Comparison of ENCODE assay signal across 11 mouse cellular contexts in the genomic region with DNA sequence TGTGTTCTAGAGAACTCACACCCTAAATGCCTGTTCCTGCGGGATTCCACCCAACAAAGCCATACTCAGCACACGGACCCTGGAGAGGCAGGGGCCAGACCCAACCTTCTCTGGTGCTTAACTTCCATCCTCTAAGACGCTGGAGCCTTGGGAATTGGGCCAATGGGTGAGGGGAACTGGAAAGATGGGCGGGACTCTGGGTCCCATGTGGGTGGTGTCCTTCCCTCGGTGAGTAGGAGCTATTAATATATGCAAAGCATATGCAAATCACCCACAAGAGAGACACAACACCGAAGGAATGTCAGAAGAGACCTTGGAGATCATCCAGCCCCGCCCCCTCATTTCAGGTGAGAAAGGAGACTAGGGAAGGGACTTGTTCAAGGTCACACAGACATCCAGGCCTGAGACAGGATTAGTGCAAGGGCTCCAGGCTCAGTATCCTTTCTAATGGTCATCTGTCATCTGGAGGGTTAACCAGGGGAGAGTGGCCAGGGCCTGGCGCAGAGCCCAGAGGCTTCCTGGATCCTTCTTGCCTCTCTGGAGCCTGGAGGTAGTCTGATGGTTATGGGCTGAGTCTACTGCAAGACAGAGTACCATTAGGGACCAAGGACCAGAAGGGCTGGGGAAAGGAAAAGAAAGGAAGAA. TPM values are rescaled to one million over a fixed set of nuclear protein-coding genes. Genes with fewer than 3 reads are reported as not detected.
DNase-seq lines count a peak whose midpoint lies in the region; ATAC-seq and TF ChIP-seq lines count a peak whose summit lies in the region.
"Had no signal": no experiment of that assay in that cellular context is flagged by ENCODE, and none has a peak within 500 bp of the region (broad histone marks: within the 10 kb centered on the region; RNA-seq: fewer than 3 reads in every experiment).

No protein-coding gene starts in this region.

- H3K4me2 ChIP-seq in hindbrain, embryonic 11.5 days (replicated peaks; ENCODE audit: low read depth, low read length), result no peak overlapping the region
- H3K4me2 ChIP-seq in hindbrain, embryonic 13.5 days, result peak overlapping the region; percentile 91
- H3K4me2 ChIP-seq in stomach, postnatal 0 days (replicated peaks; ENCODE audit: low read depth), result no peak overlapping the region
- H3K4me2 ChIP-seq: embryonic facial prominence, embryonic 12.5 days; liver, embryonic 13.5 days had no signal

- H3K36me3 ChIP-seq in hindbrain, embryonic 11.5 days (ENCODE audit: control insufficient read depth, insufficient read depth, low read length), result no peaks in the 10 kb centered on the region
- H3K36me3 ChIP-seq in hindbrain, embryonic 10.5 days, result no peaks in the 10 kb centered on the region
- H3K36me3 ChIP-seq in E14TG2a.4 (ENCODE audit: insufficient read depth, low read length), result no peaks in the 10 kb centered on the region
- no peaks in the 10 kb centered on the region for H3K36me3 ChIP-seq in hindbrain, embryonic 13.5 days
- no peaks in the 10 kb centered on the region for H3K36me3 ChIP-seq in stomach, postnatal 0 days (ENCODE audit: control insufficient read depth, insufficient read depth, low read length)
- H3K36me3 ChIP-seq: embryonic facial prominence, embryonic 12.5 days; liver, embryonic 13.5 days had no signal

- peak; percentile 30 for DNase-seq in hindbrain, embryonic 11.5 days (ENCODE audit: low spot score)
- DNase-seq in hindbrain, embryonic 10.5 days (ENCODE audit: low spot score), result no peak
- DNase-seq in cerebellum, adult 11 months, result peak; percentile 86
- no peak for DNase-seq in frontal cortex, adult 2 months (ENCODE audit: extremely low spot score in 1 of 2, low spot score in 1 of 2)
- no peak for DNase-seq in stomach, postnatal 0 days (ENCODE audit: low spot score)
- DNase-seq in heart, adult 18-20 months, result no peak
- DNase-seq: liver, embryonic 13.5 days had no signal

- H3K4me1 ChIP-seq in hindbrain, embryonic 11.5 days (replicated peaks; ENCODE audit: control insufficient read depth, insufficient read depth, low read length), result peaks cover 30% of the 10 kb centered on the region
- H3K4me1 ChIP-seq in hindbrain, embryonic 10.5 days (replicated peaks), result peaks cover 98% of the 10 kb centered on the region
- H3K4me1 ChIP-seq in E14TG2a.4 (replicated peaks; ENCODE audit: low read depth, low read length), result peaks cover 86% of the 10 kb centered on the region
- H3K4me1 ChIP-seq in hindbrain, embryonic 13.5 days (replicated peaks), result peaks cover 86% of the 10 kb centered on the region
- no peaks in the 10 kb centered on the region for H3K4me1 ChIP-seq in stomach, postnatal 0 days (replicated peaks; ENCODE audit: control insufficient read depth, insufficient read depth)

- peaks cover 33% of the 10 kb centered on the region for H3K27me3 ChIP-seq in hindbrain, embryonic 11.5 days (ENCODE audit: control insufficient read depth, insufficient read depth, low read length)
- peaks cover 93% of the 10 kb centered on the region for H3K27me3 ChIP-seq in hindbrain, embryonic 10.5 days (ENCODE audit: insufficient read depth, poor library complexity, severe bottlenecking)
- H3K27me3 ChIP-seq in E14TG2a.4 (ENCODE audit: insufficient read depth, low read length), result peaks cover 49% of the 10 kb centered on the region
- H3K27me3 ChIP-seq in hindbrain, embryonic 13.5 days, result 0 out of 2 replicates have a peak, but pooled peaks cover 2% of the 10 kb centered on the region
- peaks cover 6% of the 10 kb centered on the region; the same call in 1 of the 2 replicates for H3K27me3 ChIP-seq in stomach, postnatal 0 days (ENCODE audit: control insufficient read depth, insufficient read depth, low read length)

- H3K9me3 ChIP-seq in hindbrain, embryonic 11.5 days (ENCODE audit: control insufficient read depth, low read length), result no peaks in the 10 kb centered on the region
- no peaks in the 10 kb centered on the region for H3K9me3 ChIP-seq in hindbrain, embryonic 10.5 days
- H3K9me3 ChIP-seq in E14TG2a.4 (ENCODE audit: low read length), result no peaks in the 10 kb centered on the region
- no peaks in the 10 kb centered on the region for H3K9me3 ChIP-seq in hindbrain, embryonic 13.5 days
- H3K9me3 ChIP-seq in stomach, postnatal 0 days (ENCODE audit: control insufficient read depth, low read length), result no peaks in the 10 kb centered on the region
- H3K9me3 ChIP-seq: embryonic facial prominence, embryonic 12.5 days; liver, embryonic 13.5 days had no signal

- H3K4me3 ChIP-seq in hindbrain, embryonic 11.5 days (ENCODE audit: low read depth, low read length), result no peak overlapping the region
- no peak overlapping the region for H3K4me3 ChIP-seq in hindbrain, embryonic 10.5 days
- H3K4me3 ChIP-seq in E14TG2a.4 (replicated peaks; ENCODE audit: low read length), result peak overlapping the region; percentile 50
- H3K4me3 ChIP-seq in hindbrain, embryonic 13.5 days, result no peak overlapping the region
- H3K4me3 ChIP-seq in stomach, postnatal 0 days (ENCODE audit: low read depth, low read length), result no peak overlapping the region
- H3K4me3 ChIP-seq: embryonic facial prominence, embryonic 12.5 days; liver, embryonic 13.5 days had no signal

- TF ChIP-seq CTCF in E14TG2a.4 (conservative IDR thresholded peaks at IDR 0.05; ENCODE audit: low read length), result no peak
- no peak for TF ChIP-seq CTCF in stomach, postnatal 0 days (IDR thresholded peaks at IDR 0.05; ENCODE audit: low read depth)

- ATAC-seq in hindbrain, embryonic 11.5 days (ENCODE audit: low FRiP score), result no peak
- ATAC-seq in hindbrain, embryonic 13.5 days (ENCODE audit: low FRiP score), result no peak
- ATAC-seq in stomach, postnatal 0 days (ENCODE audit: low FRiP score, low TSS enrichment), result no peak

- no peak for TF ChIP-seq EP300 in stomach, postnatal 0 days (optimal IDR thresholded peaks at IDR 0.05)

- WGBS in hindbrain, embryonic 11.5 days, result 19% methylated on average over 8 of the region's 8 CpGs
- WGBS in hindbrain, embryonic 10.5 days, result 24% methylated on average over 8 of the region's 8 CpGs
- 16% methylated on average over 8 of the region's 8 CpGs for WGBS in hindbrain, embryonic 13.5 days
- WGBS in stomach, postnatal 0 days, result 21% methylated on average over 8 of the region's 8 CpGs

- no peak overlapping the region for H3K9ac ChIP-seq in hindbrain, embryonic 11.5 days (ENCODE audit: low read depth, low read length)
- peak overlapping the region; percentile 97 for H3K9ac ChIP-seq in hindbrain, embryonic 13.5 days
- H3K9ac ChIP-seq in stomach, postnatal 0 days (ENCODE audit: low read length), result no peak overlapping the region
- H3K9ac ChIP-seq: embryonic facial prominence, embryonic 12.5 days; liver, embryonic 13.5 days had no signal

- H3K27ac ChIP-seq in hindbrain, embryonic 11.5 days (ENCODE audit: low read depth, low read length), result no peak overlapping the region
- H3K27ac ChIP-seq in hindbrain, embryonic 10.5 days, result no peak overlapping the region
- peak overlapping the region; percentile 79 for H3K27ac ChIP-seq in hindbrain, embryonic 13.5 days
- no peak overlapping the region for H3K27ac ChIP-seq in stomach, postnatal 0 days (replicated peaks)
- H3K27ac ChIP-seq: embryonic facial prominence, embryonic 12.5 days; liver, embryonic 13.5 days had no signal

RNA-seq across cellular contexts. Expression of a gene that starts 5.4 kb away (rescaled TPM):
- 1.9 and 2.2 TPM in 2 replicates for polyA plus RNA-seq in hindbrain, embryonic 11.5 days (2014; fragmentation: Nextera tagmentation; extraction: Ambion mirVana)
- polyA plus RNA-seq in hindbrain, embryonic 10.5 days (2016; fragmentation: Nextera tagmentation; extraction: Ambion mirVana), result 0.76 and 1.8 TPM in 2 replicates
- polyA plus RNA-seq in hindbrain, embryonic 13.5 days (2015; fragmentation: Nextera tagmentation; extraction: Ambion mirVana), result 6.0 and 7.0 TPM in 2 replicates
- polyA plus RNA-seq in frontal cortex, adult 2 months (2012; rRNA removed), result 117 and 123 TPM in 2 replicates
- 0.49 and 0.50 TPM in 2 replicates for polyA plus RNA-seq in stomach, postnatal 0 days (2015; fragmentation: Nextera tagmentation; extraction: Ambion mirVana)
- total RNA-seq in heart, adult 18-20 months (2021), result under 1 TPM; 0.18 to 0.25 TPM
- polyA plus RNA-seq: heart, postnatal 0 days; liver, embryonic 13.5 days had no signal

RNA-seq across cellular contexts. Expression of a gene that starts 58.9 kb away (rescaled TPM):
- 5.7 and 9.1 TPM in 2 replicates for polyA plus RNA-seq in hindbrain, embryonic 11.5 days (2014; fragmentation: Nextera tagmentation; extraction: Ambion mirVana)
- 13.4 and 14.3 TPM in 2 replicates for polyA plus RNA-seq in hindbrain, embryonic 10.5 days (2016; fragmentation: Nextera tagmentation; extraction: Ambion mirVana)
- 2.3 and 3.0 TPM in 2 replicates for polyA plus RNA-seq in hindbrain, embryonic 13.5 days (2015; fragmentation: Nextera tagmentation; extraction: Ambion mirVana)
- polyA plus RNA-seq in frontal cortex, adult 2 months (2012; rRNA removed), result 49.4 and 65.0 TPM in 2 replicates
- 9.7 and 10.8 TPM in 2 replicates for polyA plus RNA-seq in stomach, postnatal 0 days (2015; fragmentation: Nextera tagmentation; extraction: Ambion mirVana)
- 1 to 10 TPM in 1 of 2 experiments, under 1 TPM in 1; 0.84 to 1.1 TPM for total RNA-seq in heart, adult 18-20 months (2021)

Comparison
In these comparisons a context has a peak if more than half of its experiments do, and no peak if none do; other contexts are left out.
1. DNase-seq: peak in hindbrain, embryonic 11.5 days (single experiment) and cerebellum, adult 11 months (single experiment); none in hindbrain, embryonic 10.5 days (single experiment), frontal cortex, adult 2 months (0 of 2), stomach, postnatal 0 days (single experiment) and heart, adult 18-20 months (0 of 2).
2. RNA of a gene that starts 5.4 kb away (polyA plus RNA-seq): 117 to 123 TPM in frontal cortex, adult 2 months; 6.0 to 7.0 TPM in hindbrain, embryonic 13.5 days, 1.9 to 2.2 TPM in hindbrain, embryonic 11.5 days, 0.76 to 1.8 TPM in hindbrain, embryonic 10.5 days and 0.49 to 0.50 TPM in stomach, postnatal 0 days; every median in the first group is over 10 times any median in the second.